Mouse (Mus musculus) myocyte (in vitro differentiated cells): ENCODE results near the gene Top1.

Source experiments
- CEBPB ChIP-seq: IDR thresholded peaks from 2 replicates; pipeline ENCODE4 v1.6.1; 2011; ENCODE audit warnings: mild to moderate bottlenecking, moderate library complexity; ENCODE audit not compliant: poor library complexity, insufficient read depth, severe bottlenecking
- E2F4 ChIP-seq: IDR thresholded peaks from one replicate; pipeline ENCODE4 v1.6.1; 2011; ENCODE audit warnings: mild to moderate bottlenecking, control low read depth, moderate library complexity; ENCODE audit not compliant: insufficient read depth
- MAX ChIP-seq: IDR thresholded peaks from one replicate; pipeline ENCODE4 v1.6.1; 2011; ENCODE audit warnings: low read depth, mild to moderate bottlenecking, control low read depth
- MYOD1 ChIP-seq, 3 experiments: IDR thresholded peaks; one replicate each; pipeline ENCODE4 v1.6.1; 2011; ENCODE audit warnings: control low read depth in 2 of 3, low read depth in 2 of 3, mild to moderate bottlenecking in 2 of 3, moderate library complexity in 1 of 3; ENCODE audit not compliant: insufficient read length in 2 of 3, control insufficient read depth in 1 of 3
- MYOG ChIP-seq, 3 experiments: IDR thresholded peaks; one replicate each; pipeline ENCODE4 v1.6.1; 2011; ENCODE audit warnings: control low read depth in 2 of 3, low read depth in 2 of 3, mild to moderate bottlenecking in 2 of 3; ENCODE audit not compliant: insufficient read length in 2 of 3, control insufficient read depth in 1 of 3, insufficient read depth in 1 of 3
- POLR2A ChIP-seq: IDR thresholded peaks from one replicate; pipeline ENCODE4 v1.6.1; 2011; ENCODE audit warnings: low read depth, mild to moderate bottlenecking, control low read depth, moderate library complexity; ENCODE audit not compliant: insufficient read length
- POLR2AphosphoS2 ChIP-seq: IDR thresholded peaks from one replicate; pipeline ENCODE4 v1.6.1; 2011; ENCODE audit warnings: low read depth, control low read depth; ENCODE audit not compliant: insufficient read length
- REST ChIP-seq: IDR thresholded peaks from one replicate; pipeline ENCODE4 v1.6.1; 2011; ENCODE audit warnings: mild to moderate bottlenecking, control low read depth, moderate library complexity; ENCODE audit not compliant: insufficient read depth, insufficient read length
- SRF ChIP-seq: IDR thresholded peaks from one replicate; pipeline ENCODE4 v1.6.1; 2011; ENCODE audit warnings: low read depth; ENCODE audit not compliant: control insufficient read depth, insufficient read length
- TCF12 ChIP-seq: IDR thresholded peaks from one replicate; pipeline ENCODE4 v1.6.1; 2011; ENCODE audit warnings: mild to moderate bottlenecking, control low read depth; ENCODE audit not compliant: poor library complexity, insufficient read depth, severe bottlenecking
- TCF3 ChIP-seq: IDR thresholded peaks from one replicate; pipeline ENCODE4 v1.6.1; 2011; ENCODE audit warnings: low read depth, control low read depth; ENCODE audit not compliant: insufficient read length
- USF1 ChIP-seq: IDR thresholded peaks from one replicate; pipeline ENCODE4 v1.6.1; 2011; ENCODE audit warnings: low read depth, mild to moderate bottlenecking, control low read depth, moderate library complexity

- TF ChIP-seq TCF12 = no peak
- no peak for TF ChIP-seq POLR2A
- TF ChIP-seq USF1 = no peak
- TF ChIP-seq MYOG (IDR thresholded peaks at IDR 0.05; ENCODE audit: control insufficient read depth in 1 of 3, insufficient read depth in 1 of 3, insufficient read length in 2 of 3, low read depth in 2 of 3) = no peak
- no peak for TF ChIP-seq TCF3
- no peak for TF ChIP-seq MAX
- TF ChIP-seq POLR2AphosphoS2 = no peak
- no peak for TF ChIP-seq SRF
- no peak for TF ChIP-seq E2F4
- no peak for TF ChIP-seq REST
- TF ChIP-seq MYOD1 (IDR thresholded peaks at IDR 0.05; ENCODE audit: control insufficient read depth in 1 of 3, insufficient read length in 2 of 3, low read depth in 2 of 3) = no peak
- TF ChIP-seq CEBPB = no peak
Observed at GRCm38 (mm10) chr2:160723613-160724375, 78.1 kb downstream of the Top1 start.
